Mouse (Mus musculus): ENCODE data around the gene Arf4. TPM values are rescaled to one million over a fixed set of nuclear protein-coding genes. Genes with fewer than 3 reads are reported as not detected.
"Not testable (repeated sequence)": the region's sequence is repeated elsewhere in the genome, so short reads cannot be mapped to it uniquely, and the experiment has no call there.

Gene Arf4
- polyA plus RNA-seq, 1 experiment from 2014 or later = 615 TPM

GRCm38 (mm10) chr14:26671870-26672615 is 34.2 kb downstream of the Arf4 start:
- WGBS = 58% methylated on average over 17 of the region's 17 CpGs
- H3K4me2 ChIP-seq (ENCODE audit: low read depth, low read length) = not testable (repeated sequence)

GRCm38 (mm10) chr14:26674476-26675169 is 36.7 kb downstream of the Arf4 start:
- H3K27me3 ChIP-seq (replicated peaks; ENCODE audit: control insufficient read depth, insufficient read depth, low read length); H3K9ac ChIP-seq (ENCODE audit: low read depth, low read length); H3K4me3 ChIP-seq (ENCODE audit: low read length); H3K27ac ChIP-seq (ENCODE audit: low read length); H3K36me3 ChIP-seq (ENCODE audit: control insufficient read depth, insufficient read depth, low read length); H3K4me1 ChIP-seq (ENCODE audit: control insufficient read depth, insufficient read depth, low read length); H3K9me3 ChIP-seq (ENCODE audit: control insufficient read depth, low read length); H3K4me2 ChIP-seq (ENCODE audit: low read depth, low read length): not testable (repeated sequence)
- WGBS = 73% methylated on average over 2 of the region's 2 CpGs
- ATAC-seq = peak; percentile 36; the same call in 1 of the 2 replicates

More at GRCm38 (mm10) chr14:26671870-26672615, 34.2 kb downstream of the Arf4 start:
- H3K9ac ChIP-seq (ENCODE audit: low read depth, low read length); H3K27ac ChIP-seq (ENCODE audit: low read length); H3K4me3 ChIP-seq (ENCODE audit: low read length); ATAC-seq; H3K4me1 ChIP-seq (ENCODE audit: control insufficient read depth, insufficient read depth, low read length); H3K9me3 ChIP-seq (ENCODE audit: control insufficient read depth, low read length); H3K36me3 ChIP-seq (ENCODE audit: control insufficient read depth, insufficient read depth, low read length); H3K27me3 ChIP-seq (replicated peaks; ENCODE audit: control insufficient read depth, insufficient read depth, low read length): not testable (repeated sequence)

GRCm38 (mm10) chr14:26675371-26675770 is 37.5 kb downstream of the Arf4 start:
- ATAC-seq = no peak
- no peak overlapping the region for H3K4me2 ChIP-seq (ENCODE audit: low read depth, low read length)
- no peaks in the 10 kb centered on the region for H3K27me3 ChIP-seq (replicated peaks; ENCODE audit: control insufficient read depth, insufficient read depth, low read length)
- H3K4me3 ChIP-seq (ENCODE audit: low read length) = no peak overlapping the region
- no peaks in the 10 kb centered on the region for H3K9me3 ChIP-seq (ENCODE audit: control insufficient read depth, low read length)
- no peak overlapping the region for H3K27ac ChIP-seq (ENCODE audit: low read length)
- no peaks in the 10 kb centered on the region for H3K36me3 ChIP-seq (ENCODE audit: control insufficient read depth, insufficient read depth, low read length)
- WGBS = 21% methylated on average over 12 of the region's 12 CpGs
- H3K9ac ChIP-seq (ENCODE audit: low read depth, low read length) = no peak overlapping the region
- 0 out of 2 replicates have a peak, but pooled peaks cover 1% of the 10 kb centered on the region for H3K4me1 ChIP-seq (ENCODE audit: control insufficient read depth, insufficient read depth, low read length)

GRCm38 (mm10) chr14:26675791-26676190 is 37.9 kb downstream of the Arf4 start:
- no peaks in the 10 kb centered on the region for H3K36me3 ChIP-seq (ENCODE audit: control insufficient read depth, insufficient read depth, low read length)
- no peak overlapping the region for H3K4me3 ChIP-seq (ENCODE audit: low read length)
- no peak overlapping the region for H3K9ac ChIP-seq (ENCODE audit: low read depth, low read length)
- no peaks in the 10 kb centered on the region for H3K27me3 ChIP-seq (replicated peaks; ENCODE audit: control insufficient read depth, insufficient read depth, low read length)
- H3K9me3 ChIP-seq (ENCODE audit: control insufficient read depth, low read length) = no peaks in the 10 kb centered on the region
- no peak overlapping the region for H3K27ac ChIP-seq (ENCODE audit: low read length)
- no peak for ATAC-seq
- H3K4me1 ChIP-seq (ENCODE audit: control insufficient read depth, insufficient read depth, low read length) = no peaks in the 10 kb centered on the region
- WGBS = 80% methylated on average over 5 of the region's 5 CpGs
- no peak overlapping the region for H3K4me2 ChIP-seq (ENCODE audit: low read depth, low read length)

- Histone ChIP-seq H3K4me1 (ENCODE audit: control insufficient read depth, insufficient read depth, low read length) (no peaks in the 10 kb centered on the region), H3K36me3 (ENCODE audit: control insufficient read depth, insufficient read depth, low read length) (no peaks in the 10 kb centered on the region), H3K27me3 (replicated peaks; ENCODE audit: control insufficient read depth, insufficient read depth, low read length) (no peaks in the 10 kb centered on the region), H3K9ac (ENCODE audit: low read depth, low read length) (no peak overlapping the region), H3K27ac (ENCODE audit: low read length) (no peak overlapping the region), H3K9me3 (ENCODE audit: control insufficient read depth, low read length) (no peaks in the 10 kb centered on the region), H3K4me2 (ENCODE audit: low read depth, low read length) (no peak overlapping the region), H3K4me3 (ENCODE audit: low read length) (no peak overlapping the region)
- ATAC-seq = no peak
- 38% methylated on average over 2 of the region's 2 CpGs for WGBS
Observed at GRCm38 (mm10) chr14:26690727-26691126, 52.9 kb downstream of the Arf4 start.

GRCm38 (mm10) chr14:26691363-26691762 is 53.5 kb downstream of the Arf4 start:
- Histone ChIP-seq H3K9ac (ENCODE audit: low read depth, low read length) (no peak overlapping the region), H3K4me2 (ENCODE audit: low read depth, low read length) (no peak overlapping the region), H3K36me3 (ENCODE audit: control insufficient read depth, insufficient read depth, low read length) (no peaks in the 10 kb centered on the region), H3K9me3 (ENCODE audit: control insufficient read depth, low read length) (no peaks in the 10 kb centered on the region), H3K4me1 (ENCODE audit: control insufficient read depth, insufficient read depth, low read length) (no peaks in the 10 kb centered on the region), H3K4me3 (ENCODE audit: low read length) (no peak overlapping the region), H3K27ac (ENCODE audit: low read length) (no peak overlapping the region), H3K27me3 (replicated peaks; ENCODE audit: control insufficient read depth, insufficient read depth, low read length) (no peaks in the 10 kb centered on the region)
- no peak for ATAC-seq
- WGBS = 54% methylated on average over 2 of the region's 2 CpGs

- no peak for ATAC-seq
- Histone ChIP-seq H3K36me3 (ENCODE audit: control insufficient read depth, insufficient read depth, low read length) (no peaks in the 10 kb centered on the region), H3K27ac (ENCODE audit: low read length) (no peak within 1 kb of the TSS), H3K4me1 (ENCODE audit: control insufficient read depth, insufficient read depth, low read length) (no peaks in the 10 kb centered on the region), H3K9me3 (ENCODE audit: control insufficient read depth, low read length) (no peaks in the 10 kb centered on the region), H3K27me3 (replicated peaks; ENCODE audit: control insufficient read depth, insufficient read depth, low read length) (no peaks in the 10 kb centered on the region), H3K4me2 (ENCODE audit: low read depth, low read length) (no peak within 1 kb of the TSS), H3K9ac (ENCODE audit: low read depth, low read length) (no peak within 1 kb of the TSS), H3K4me3 (ENCODE audit: low read length) (no peak within 1 kb of the TSS)
- WGBS = 71% methylated on average over 3 of the region's 3 CpGs
Observed at GRCm38 (mm10) chr14:26692974-26693373, 55.1 kb downstream of the Arf4 start, which contains the start of gene Dnah12. Gene Dnah12 (plus strand): TSS chr14:26693274.

- ATAC-seq = no peak
- H3K27ac ChIP-seq (ENCODE audit: low read length) = no peak overlapping the region
- H3K4me1 ChIP-seq (ENCODE audit: control insufficient read depth, insufficient read depth, low read length) = no peaks in the 10 kb centered on the region
- no peak overlapping the region for H3K9ac ChIP-seq (ENCODE audit: low read depth, low read length)
- H3K27me3 ChIP-seq (replicated peaks; ENCODE audit: control insufficient read depth, insufficient read depth, low read length) = no peaks in the 10 kb centered on the region
- no peak overlapping the region for H3K4me3 ChIP-seq (ENCODE audit: low read length)
- H3K4me2 ChIP-seq (ENCODE audit: low read depth, low read length) = no peak overlapping the region
- H3K36me3 ChIP-seq (ENCODE audit: control insufficient read depth, insufficient read depth, low read length) = no peaks in the 10 kb centered on the region
- H3K9me3 ChIP-seq (ENCODE audit: control insufficient read depth, low read length) = no peaks in the 10 kb centered on the region
Observed at GRCm38 (mm10) chr14:26697912-26698311, 60.0 kb downstream of the Arf4 start.

- not testable (repeated sequence) for ATAC-seq; H3K27me3 ChIP-seq (replicated peaks; ENCODE audit: control insufficient read depth, insufficient read depth, low read length); H3K4me2 ChIP-seq (ENCODE audit: low read depth, low read length); H3K4me1 ChIP-seq (ENCODE audit: control insufficient read depth, insufficient read depth, low read length); H3K9ac ChIP-seq (ENCODE audit: low read depth, low read length); H3K27ac ChIP-seq (ENCODE audit: low read length); H3K36me3 ChIP-seq (ENCODE audit: control insufficient read depth, insufficient read depth, low read length); H3K9me3 ChIP-seq (ENCODE audit: control insufficient read depth, low read length); H3K4me3 ChIP-seq (ENCODE audit: low read length)
- 85% methylated on average over 5 of the region's 5 CpGs for WGBS
Observed at GRCm38 (mm10) chr14:26705246-26705645, 67.4 kb downstream of the Arf4 start.

Measured in intestine, embryonic 16.5 days (tissue).